Mouse (Mus musculus) MEL (cell line): Measurements from ENCODE around the gene Dpyd.

Source experiments
- BHLHE40 ChIP-seq: IDR thresholded peaks from 2 replicates; pipeline ENCODE4 v1.6.1; 2012; ENCODE audit warnings: low read depth, mild to moderate bottlenecking, inconsistent platforms, low read length, improper control_type of control experiment, borderline replicate concordance
- CHD2 ChIP-seq: IDR thresholded peaks from 2 replicates; pipeline ENCODE4 v1.6.1; 2011; ENCODE audit warnings: low read length, improper control_type of control experiment
- CTCF ChIP-seq, 3 experiments: IDR thresholded peaks in 2 of 3; conservative IDR thresholded peaks in 1 of 3; 2 replicates each; pipeline ENCODE4 v1.5.1; 2011 to 2012; ENCODE audit warnings: low read length in 3 of 3, low read depth in 2 of 3, mild to moderate bottlenecking in 2 of 3, improper control_type of control experiment in 1 of 3, inconsistent platforms in 1 of 3, mixed read lengths in 1 of 3, moderate library complexity in 1 of 3; ENCODE audit not compliant: control insufficient read depth in 1 of 3, insufficient read depth in 1 of 3, poor library complexity in 1 of 3, severe bottlenecking in 1 of 3
- EP300 ChIP-seq, 2 experiments: IDR thresholded peaks; 2 replicates each; pipeline ENCODE4 v1.6.1; 2011; ENCODE audit warnings: improper control_type of control experiment in 2 of 2, low read length in 2 of 2, low read depth in 1 of 2, mild to moderate bottlenecking in 1 of 2
- MYB ChIP-seq: IDR thresholded peaks from 2 replicates; pipeline ENCODE4 v1.6.1; 2011; ENCODE audit warnings: mild to moderate bottlenecking, low read depth, low read length, improper control_type of control experiment
- POLR2A ChIP-seq, 2 experiments: IDR thresholded peaks; 2 replicates each; pipeline ENCODE4 v1.6.1; 2011 to 2012; ENCODE audit warnings: low read length in 2 of 2, mild to moderate bottlenecking in 2 of 2, control low read depth in 1 of 2, improper control_type of control experiment in 1 of 2, low read depth in 1 of 2, moderate library complexity in 1 of 2; ENCODE audit not compliant: control insufficient read depth in 1 of 2, insufficient read depth in 1 of 2, poor library complexity in 1 of 2
- POLR2AphosphoS2 ChIP-seq: IDR thresholded peaks from 2 replicates; pipeline ENCODE4 v1.6.1; 2011; ENCODE audit warnings: low read length, improper control_type of control experiment
- ZC3H11A ChIP-seq: IDR thresholded peaks from 2 replicates; pipeline ENCODE4 v1.6.1; 2012; ENCODE audit warnings: low read depth, mild to moderate bottlenecking, inconsistent platforms, low read length, improper control_type of control experiment
- ZKSCAN1 ChIP-seq: IDR thresholded peaks from 2 replicates; pipeline ENCODE4 v1.6.1; 2012; ENCODE audit warnings: low read depth, mild to moderate bottlenecking, inconsistent platforms, low read length, improper control_type of control experiment, moderate library complexity

DNA sequence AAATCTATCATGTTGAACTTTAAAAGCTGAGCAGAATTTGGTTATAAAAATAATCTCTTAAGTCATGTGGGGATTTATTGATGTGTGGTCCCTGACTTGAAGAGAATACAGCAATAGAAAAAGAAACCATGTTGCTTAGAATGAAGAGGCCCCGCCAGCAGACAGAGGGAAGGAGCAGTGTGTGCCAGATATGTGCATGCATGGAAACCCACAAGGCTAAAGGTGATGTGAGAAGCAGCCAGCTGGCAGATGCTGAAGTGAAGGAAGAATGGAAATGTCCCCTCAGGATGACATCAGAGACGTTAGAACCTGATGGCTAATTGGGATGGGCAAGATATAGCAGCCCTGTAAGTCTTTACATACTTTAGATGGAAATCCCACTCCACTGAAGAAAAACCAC lies 857.8 kb downstream of the Dpyd start:
- TF ChIP-seq CHD2: no peak
- TF ChIP-seq ZKSCAN1: no peak
- no peak for TF ChIP-seq CTCF (IDR thresholded peaks at IDR 0.05 in 2 of 3, conservative IDR thresholded peaks at IDR 0.05 in 1 of 3; ENCODE audit: control insufficient read depth in 1 of 3, insufficient read depth in 1 of 3, low read depth in 2 of 3, low read length in 3 of 3, poor library complexity in 1 of 3, severe bottlenecking in 1 of 3)
- no peak for TF ChIP-seq POLR2A (IDR thresholded peaks at IDR 0.05; ENCODE audit: control insufficient read depth in 1 of 2, insufficient read depth in 1 of 2, low read depth in 1 of 2, low read length in 2 of 2, poor library complexity in 1 of 2)
- no peak for TF ChIP-seq MYB
- TF ChIP-seq POLR2AphosphoS2: no peak
- TF ChIP-seq BHLHE40: no peak
- TF ChIP-seq EP300 (IDR thresholded peaks at IDR 0.05; ENCODE audit: low read depth in 1 of 2, low read length in 2 of 2): no peak
- TF ChIP-seq ZC3H11A: no peak
